Mouse (Mus musculus) G1E (cell line): ENCODE measurements around the gene Upf3b.

Source experiments
- CTCF ChIP-seq: IDR thresholded peaks from 2 replicates; pipeline ENCODE4 v1.5.1; 2012; ENCODE audit warnings: low read depth, low read length, inconsistent platforms, mixed read lengths
- GATA1 ChIP-seq: IDR thresholded peaks from 2 replicates; pipeline ENCODE4 v1.6.1; 2012; ENCODE audit warnings: borderline replicate concordance, low read length, inconsistent platforms, mixed read lengths
- TAL1 ChIP-seq: conservative IDR thresholded peaks from 2 replicates; pipeline ENCODE4 v1.6.1; 2012; ENCODE audit warnings: low read depth, low read length, inconsistent platforms, mixed read lengths

DNA sequence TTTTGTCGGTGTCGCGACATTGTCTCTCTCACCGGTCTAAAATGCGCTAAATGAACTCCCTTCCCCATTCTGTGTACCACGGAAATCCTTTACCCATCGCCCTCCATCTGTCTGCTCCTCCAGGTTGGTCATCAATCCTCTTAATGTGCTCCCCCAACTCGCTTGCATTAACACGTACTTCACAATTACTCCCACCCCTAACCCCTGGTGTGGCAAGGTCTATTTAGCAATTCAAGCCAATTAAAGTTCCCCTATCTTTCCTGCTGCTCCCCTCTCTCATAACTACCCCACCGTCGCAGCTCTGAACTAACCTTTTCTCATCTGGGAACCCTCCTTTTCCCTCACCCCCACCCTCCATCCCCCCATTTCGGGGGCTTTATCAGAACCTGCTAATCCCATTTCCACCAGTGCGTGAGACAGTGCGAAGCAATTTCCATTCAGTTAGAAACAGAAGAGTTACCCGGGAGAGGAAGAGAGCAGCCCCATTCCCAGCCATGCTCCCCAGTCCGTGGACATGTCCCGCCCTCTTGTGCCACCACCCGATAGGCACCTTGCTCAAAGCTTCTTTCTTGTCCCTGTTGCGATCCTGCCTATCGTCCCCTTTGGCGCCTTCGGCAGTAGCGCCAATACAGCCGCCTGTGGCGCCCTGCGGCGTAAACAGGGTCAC, 463 bp downstream of the Upf3b start:
- TF ChIP-seq CTCF = no peak
- no peak for TF ChIP-seq TAL1
- TF ChIP-seq GATA1 = no peak
